Mouse (Mus musculus): ENCODE data around the gene Crim1.

DNA sequence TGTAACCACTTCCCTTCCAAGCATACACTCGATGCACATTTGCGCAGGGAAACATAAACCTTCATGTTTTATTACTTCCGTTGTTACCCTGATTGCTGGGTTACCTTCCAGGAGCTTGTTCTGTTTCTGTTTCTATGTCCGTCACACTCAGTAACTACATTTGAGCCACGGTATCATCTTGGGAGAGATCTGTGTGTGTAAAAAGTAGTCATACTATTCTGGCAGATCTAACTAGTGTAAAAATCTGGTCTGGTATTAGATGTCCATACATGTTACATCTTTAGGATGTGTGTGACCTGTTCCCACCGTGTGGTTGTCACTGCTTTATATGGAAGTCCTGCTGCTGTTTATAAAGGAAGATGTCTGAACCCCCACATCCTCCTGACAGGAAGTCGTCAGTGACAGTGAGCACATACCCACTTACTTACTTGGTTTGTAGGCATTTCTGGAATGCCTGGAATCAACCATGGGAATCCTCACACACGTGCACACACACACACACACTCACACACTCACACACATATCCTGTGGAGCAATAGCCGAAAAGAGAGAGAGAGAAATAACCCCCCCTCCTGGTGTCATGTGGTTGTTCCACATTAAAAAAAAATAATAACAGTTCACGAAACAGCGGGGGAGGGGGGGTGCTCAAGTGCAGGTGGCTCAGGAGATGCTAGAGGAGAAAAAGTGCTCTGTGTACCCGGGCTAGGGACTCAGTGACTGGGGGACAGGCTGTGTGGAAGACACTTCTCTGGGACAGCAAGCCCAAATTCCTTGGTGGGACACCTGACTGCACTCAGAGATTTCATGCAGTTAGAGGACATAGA lies 151.8 kb downstream of the Crim1 start:
- no peak for TF ChIP-seq POLR2A (IDR thresholded peaks at IDR 0.05; ENCODE audit: insufficient read depth, low read length)
- TF ChIP-seq CTCF (IDR thresholded peaks at IDR 0.05; ENCODE audit: low read depth, low read length), result no peak
- no peak for TF ChIP-seq EP300 (IDR thresholded peaks at IDR 0.05; ENCODE audit: insufficient read depth, low read depth, low read length)
